Mouse (Mus musculus): ENCODE results near the gene Socs7.

Socs7 gene

DNA sequence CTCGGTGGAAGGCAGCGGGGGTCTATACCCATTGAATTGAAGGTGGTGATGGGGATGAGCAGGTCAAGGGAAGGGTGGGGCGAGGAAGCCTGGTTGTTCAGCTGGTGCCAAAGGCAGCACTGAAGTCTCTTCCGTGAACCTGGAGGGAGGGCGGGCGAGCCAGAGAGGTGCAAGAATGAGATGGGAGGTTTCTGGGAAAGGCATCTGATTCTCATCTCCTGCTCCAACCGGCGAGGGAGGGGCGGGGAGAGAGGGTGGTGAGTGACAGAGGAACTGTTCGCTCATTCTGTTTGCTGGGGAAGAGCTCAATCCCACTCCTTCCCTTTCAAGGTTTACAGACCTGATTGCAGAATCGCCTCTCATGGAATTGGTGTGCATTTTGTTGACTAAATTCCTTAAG is 31.3 kb downstream of the Socs7 start:
- no peak for DNase-seq

DNA sequence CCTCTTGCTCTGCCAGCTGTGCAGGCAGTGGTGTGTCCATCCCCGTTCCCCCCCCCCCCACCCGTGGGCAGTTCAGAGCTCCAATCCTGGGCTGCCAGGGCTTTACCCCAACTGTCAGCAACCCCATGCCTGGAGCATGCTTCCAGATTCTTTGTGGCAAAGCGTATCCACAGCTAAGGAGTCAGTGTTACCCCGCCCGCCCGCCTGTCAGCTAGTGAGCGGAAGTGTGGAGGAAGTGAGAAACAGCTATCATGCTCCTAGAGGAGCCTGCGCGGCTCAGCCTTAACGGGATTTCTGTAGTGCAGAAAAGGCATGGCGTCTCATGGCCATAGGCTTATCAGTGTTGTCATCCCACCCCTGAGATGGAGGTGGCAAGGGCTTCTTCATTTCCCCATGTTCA is 31.8 kb downstream of the Socs7 start:
- DNase-seq, result peak; percentile 53

DNA sequence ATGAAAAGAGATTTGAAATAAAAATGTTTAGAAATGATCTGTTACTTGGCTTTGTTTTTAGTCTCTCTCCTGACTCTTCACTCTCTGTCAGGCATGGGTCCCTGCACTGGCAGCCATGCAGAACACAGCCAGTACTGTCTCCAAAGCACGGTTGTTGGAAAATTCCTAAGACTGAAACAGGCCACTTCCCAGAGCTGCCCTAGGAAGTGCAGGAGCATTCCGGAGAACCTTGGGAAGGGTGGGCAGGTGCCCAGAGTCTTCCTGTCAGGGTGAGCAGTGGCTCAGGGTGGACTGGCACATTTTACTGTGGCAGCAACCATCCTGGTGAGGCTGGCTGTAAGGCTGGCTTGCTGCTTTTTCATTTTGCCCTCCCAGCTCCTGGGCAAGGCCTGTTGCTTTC is 36.2 kb downstream of the Socs7 start:
- DNase-seq, result no peak

DNA sequence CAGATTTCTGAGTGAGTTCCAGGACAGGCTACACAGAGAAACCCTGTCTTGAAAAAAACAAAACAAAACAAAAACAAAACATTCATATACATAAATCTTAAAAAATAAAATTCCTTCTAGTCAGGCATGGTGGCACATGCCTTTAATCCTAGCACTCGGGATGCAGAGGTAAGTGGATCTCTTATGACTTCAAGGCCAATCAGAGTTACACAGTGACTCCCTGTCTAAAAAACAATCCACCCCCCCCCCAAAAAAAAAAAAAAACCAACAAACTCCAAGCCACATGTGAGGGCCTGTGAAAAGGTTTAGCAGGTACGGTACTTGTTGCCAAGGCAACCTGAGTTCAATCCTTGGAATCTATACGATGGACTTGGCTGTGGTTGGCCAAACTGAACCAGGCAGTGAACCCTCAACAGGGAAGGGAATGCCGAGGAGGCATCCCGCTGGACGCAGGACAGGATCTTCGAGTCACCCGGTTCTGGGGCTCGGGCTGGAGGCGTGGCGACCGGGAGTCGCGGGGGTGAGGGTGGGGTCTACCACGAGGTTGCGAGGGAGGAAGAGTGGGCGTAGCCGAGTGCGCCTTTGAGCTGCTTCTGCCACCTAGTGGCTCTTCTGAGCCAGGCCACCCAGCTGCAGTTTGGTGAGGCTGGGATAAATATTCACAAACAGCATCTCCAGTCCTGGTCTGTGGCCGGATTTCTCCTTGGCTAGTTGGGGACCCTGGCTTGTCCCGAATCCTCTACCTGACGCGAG is 37.8 kb downstream of the Socs7 start:
- peak; percentile 84 for DNase-seq

DNA sequence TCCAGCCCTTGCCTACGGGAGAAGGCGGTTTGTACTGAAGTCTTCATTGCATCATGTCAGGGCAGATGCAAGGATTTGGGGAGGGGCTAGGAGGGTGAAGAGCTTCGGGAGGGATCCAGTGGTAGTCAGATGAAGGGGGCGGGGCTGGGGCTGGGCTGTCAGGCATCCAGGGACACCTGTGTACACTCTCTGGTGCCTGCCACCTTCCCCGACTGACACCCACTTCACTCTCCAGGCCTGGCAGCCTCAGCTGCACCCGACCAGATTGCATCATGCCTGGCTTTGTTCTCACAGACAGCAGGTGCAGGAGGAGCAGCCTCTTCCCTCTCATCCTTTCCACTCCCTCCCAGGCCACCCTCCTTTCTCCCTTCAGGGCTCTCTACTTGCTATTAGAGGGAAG is 38.7 kb downstream of the Socs7 start:
- peak; percentile 80 for DNase-seq

DNA sequence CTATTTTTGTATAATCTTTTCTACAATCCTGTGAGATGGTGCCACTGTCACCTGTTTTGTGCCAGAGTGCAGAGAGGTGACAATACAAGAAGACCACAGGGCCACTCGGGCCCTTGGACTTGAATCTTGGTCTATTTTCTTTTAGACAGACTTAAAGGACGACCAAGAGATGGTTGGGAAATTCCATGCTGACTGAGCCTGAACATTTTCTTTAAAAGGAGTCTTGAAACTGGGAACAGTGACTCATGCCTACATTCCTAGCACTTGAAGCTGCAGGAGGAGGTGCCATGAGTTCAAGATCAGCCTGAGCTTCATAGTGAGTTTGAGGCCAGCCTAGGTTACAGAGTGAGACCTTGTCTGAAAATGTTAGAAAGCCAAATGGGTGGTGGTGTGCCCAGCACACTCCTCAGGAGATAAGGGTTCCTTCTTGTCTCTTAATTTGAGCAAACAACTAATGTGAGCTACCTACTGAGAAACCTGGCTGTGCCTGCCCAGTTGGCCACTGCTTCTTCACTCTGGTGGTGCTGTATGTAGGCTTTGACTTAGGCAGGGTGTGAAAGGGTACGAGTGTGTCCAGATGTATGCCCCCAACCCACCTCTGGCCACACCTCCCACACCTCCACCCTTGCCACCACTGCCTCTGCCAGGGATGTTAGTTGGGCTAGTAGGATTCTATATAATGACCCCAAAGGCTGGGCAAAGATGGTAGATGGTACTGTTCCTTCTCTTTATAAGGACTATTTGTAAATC is 39.5 kb downstream of the Socs7 start:
- no peak for DNase-seq

DNA sequence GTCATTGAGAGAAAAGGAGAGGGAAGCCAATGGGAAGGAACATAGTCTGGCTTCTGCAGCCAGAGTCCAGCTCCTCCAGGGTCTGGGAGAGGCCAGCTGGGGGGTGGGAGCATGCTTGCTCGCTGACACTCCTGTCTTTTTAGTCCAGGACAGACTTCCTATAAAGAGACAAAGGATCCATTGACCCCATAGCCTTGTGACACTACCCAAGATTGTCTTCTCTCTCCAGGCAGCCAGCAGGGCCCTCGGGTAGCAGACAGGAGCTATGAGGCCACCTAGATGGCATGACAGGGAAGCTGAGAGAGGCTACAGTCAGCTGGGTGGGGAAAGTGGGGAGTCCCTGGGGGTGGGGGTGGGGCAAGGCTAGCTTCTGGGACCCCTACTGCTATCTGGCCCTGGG is 40.4 kb downstream of the Socs7 start:
- no peak for DNase-seq

DNA sequence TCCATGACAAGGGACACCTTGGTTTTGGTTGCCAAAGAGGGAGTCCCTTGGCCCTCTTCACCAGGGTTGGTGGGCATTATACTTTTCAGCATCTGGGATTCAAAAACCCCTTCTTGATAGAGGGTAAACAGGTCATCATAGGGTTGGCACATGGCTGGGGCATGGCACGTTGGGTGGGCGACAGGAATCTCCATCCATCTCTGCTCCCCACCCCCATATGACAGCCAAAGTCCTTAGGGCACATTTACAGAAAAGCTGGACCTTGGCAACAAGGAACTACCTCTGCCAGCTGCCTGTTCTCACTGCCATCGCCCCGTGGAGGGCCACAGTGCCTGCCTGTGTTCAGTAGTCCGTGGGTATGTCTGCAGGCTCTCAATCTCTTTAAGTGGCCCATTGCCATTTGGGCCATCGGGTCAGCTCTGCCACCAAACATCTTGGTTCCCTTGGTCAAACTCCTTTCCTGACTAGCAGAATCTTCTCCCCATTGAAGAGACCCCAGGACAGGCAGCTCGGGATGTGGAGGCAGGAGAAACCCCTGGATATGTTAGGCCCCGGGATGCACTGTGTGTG is 41.3 kb downstream of the Socs7 start:
- DNase-seq, result no peak

DNA sequence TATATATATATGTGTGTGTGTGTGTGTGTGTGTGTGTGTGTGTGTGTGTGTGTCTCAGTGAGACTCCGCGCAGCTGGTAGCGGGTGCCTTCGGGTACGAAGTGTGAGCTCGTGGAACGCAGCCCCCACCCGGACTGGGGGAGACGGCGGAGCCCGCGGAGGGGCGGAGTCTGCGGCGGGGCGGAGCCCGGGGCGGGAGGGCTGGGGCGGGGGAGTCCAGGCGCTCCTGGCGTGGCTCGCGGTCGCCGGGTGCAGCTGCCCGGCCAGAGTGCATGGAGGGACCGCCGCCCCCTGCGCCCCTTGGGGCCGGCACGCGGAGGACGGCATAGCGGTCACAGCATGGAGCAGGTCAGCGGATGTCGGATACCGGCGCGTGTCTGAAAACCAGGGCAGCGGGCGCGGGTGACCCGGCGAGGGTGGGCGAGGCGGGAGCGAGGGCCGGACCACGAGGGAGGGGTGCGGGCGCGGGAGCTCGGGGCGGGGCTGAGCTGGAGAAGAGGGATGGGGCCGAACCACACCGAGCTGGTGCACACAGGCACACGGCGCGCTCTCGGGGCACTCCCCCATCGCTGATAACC is 41.9 kb downstream of the Socs7 start:
- DNase-seq, result peak; percentile 60

DNA sequence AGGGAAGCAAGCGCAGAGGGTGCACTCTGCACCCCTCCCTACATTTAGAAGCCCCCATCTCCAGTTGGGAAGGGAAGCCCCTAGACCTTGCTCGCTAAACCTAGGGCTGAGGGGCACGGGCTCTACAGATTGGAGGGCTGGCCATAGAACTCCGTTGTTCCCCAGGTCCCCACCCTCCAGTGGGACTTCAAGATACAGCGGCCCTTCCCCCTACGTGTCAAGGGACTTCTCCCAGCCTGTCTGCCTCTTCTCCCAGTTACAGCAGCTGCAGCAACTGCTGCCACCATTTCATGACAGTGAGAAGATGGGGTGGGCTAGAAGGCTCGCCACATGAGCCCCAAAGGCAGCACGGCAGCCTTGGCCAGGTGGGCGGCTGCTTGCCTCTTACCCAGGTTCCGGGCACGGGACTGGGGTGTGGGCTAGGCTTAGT is 42.4 kb downstream of the Socs7 start:
- DNase-seq, result no peak

DNA sequence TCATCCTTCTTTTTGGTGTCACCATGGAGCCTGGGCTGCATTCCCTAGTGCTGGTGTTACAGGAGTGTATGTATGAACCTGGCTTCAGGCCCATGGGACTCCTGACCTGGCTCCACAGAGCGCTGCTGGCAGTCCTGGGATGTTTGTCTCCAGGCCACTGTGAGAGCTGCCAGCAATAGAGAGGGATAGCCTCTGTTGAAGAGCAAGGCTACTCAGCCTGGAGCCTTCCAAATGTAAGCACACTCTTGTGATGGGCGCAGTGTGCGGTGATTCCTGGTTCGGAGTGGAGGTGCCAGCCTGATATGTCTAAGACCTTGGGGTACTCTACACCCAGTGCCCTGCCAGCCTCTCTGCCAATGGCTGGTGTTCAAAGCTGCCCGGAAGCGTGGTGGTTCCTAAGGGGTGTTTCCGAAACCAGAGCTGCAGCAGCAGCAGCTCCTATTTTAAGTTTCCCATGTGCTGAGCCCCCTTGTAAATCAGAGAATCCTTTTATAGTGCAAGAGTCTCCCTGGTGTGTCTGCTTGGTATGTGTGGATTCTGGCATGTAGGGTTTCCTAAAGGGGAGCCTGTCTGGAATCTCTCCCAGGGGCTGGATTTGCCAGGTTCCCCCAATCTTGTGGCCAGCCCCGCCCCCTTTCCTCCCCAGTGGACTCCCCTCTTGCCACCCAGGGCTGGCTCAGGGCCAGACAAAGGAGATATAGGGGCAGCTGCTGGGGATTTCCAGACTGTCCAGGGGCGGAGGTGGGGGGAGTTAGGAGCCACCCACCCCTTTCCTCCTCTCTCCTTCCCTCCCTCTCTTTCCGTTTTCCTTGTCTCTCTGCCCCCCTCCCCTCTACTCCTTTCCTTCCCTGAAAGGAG is 44.0 kb downstream of the Socs7 start:
- no peak for DNase-seq

DNA sequence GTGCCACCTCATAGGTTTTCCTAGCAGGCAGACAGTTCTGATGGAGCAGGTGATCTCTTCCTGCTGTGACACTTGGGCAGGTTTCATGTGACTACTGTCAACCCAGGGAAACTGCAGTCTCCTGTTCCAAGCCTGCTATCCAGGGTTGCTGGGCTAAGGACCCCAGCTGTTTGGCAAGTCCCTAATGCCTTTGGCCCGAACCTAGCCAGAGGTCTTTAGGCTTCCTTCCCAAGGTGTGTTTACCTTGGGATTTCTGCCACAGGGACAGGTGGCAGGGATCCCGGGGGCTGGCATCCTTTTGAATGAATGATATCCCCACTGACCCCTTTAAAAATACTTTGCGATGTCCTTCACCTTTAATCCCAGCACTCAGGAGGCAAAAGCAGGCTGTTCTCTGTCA is 45.1 kb downstream of the Socs7 start:
- no peak for DNase-seq

DNA sequence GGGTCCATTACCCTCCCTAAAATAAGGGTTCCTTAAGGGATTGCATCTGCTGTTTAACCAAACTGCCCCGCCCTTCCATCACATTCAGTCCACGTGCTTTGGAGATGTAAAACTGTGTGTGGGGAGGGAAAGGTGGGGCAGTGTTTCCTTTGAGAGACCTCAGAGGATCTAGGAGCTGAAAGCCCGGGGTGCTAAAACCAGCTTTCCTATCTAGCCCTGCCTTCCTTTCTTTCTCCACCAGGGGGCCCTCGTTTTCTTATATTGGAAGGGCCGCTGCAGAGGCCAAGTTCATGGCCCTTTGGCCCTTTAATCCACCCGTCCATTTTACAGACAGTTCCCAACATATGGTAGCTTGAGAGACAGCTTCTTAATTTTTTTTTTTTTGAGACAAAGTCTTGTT is 45.8 kb downstream of the Socs7 start:
- peak; percentile 82 for DNase-seq

DNA sequence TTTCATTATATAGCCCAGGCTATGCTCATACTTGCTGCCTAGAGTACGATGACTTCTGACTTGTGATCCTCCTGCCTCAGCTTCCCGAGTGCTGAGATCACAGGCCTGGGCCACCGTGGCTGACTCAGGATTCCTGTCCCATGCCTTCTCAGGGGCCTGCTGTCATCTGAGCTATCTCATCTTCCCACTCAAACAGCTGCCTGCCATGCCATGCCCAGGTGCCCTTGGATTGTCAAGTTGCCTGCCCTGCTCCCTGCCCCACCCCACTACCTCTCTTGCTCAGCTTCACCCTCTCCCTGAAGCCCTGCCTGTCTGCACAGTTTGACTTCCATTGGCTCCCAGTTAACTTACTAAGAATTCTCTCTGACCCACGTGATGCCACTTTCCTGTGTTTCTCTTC is 48.6 kb downstream of the Socs7 start:
- no peak for DNase-seq

DNA sequence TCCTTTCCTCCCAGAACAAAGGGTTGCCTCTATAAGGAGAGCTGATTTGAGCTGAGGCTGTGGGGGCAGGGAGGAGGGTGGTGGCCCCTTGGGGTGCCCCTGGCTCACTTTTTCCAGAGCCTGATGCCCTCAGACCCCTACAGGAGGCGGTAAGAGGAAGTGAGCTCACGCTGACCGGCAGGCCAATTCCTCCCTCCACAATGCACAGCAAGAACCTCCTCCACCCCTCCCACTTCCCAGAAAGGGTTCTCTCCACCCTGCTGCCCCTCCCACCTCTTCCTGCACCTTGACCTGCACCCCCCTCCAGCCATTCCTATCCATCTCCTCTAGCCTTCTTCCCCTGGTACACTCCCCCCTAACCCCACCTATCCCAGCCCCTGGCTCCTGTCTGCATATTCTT is 49.8 kb downstream of the Socs7 start:
- no peak for DNase-seq

DNA sequence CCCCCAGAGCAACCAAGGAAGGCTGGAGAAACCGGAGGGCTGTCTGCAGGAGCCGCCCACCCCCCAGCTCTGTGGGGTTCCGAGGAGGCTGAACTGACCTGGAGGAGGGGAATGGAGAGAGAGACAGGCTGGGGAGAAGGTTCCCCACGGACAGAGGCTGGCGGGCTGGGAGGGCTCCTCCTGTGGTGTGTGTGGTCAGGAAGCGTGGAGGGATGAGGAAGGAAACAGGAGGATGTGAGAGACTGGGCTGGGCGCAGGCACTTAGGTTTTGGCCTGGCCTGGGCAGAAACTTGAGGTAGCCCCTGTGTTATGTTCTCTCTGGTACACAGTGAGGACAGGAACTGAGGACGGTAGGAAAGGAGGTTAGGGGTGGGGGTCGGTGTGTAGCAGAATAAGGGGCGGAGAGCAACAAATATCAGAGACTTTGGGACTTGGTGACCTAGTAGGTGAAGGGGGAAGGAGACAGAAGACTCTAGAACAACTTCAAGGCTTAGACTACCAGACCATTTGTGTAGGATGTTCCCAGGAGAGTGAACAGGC is 50.5 kb downstream of the Socs7 start:
- DNase-seq, result no peak

DNA sequence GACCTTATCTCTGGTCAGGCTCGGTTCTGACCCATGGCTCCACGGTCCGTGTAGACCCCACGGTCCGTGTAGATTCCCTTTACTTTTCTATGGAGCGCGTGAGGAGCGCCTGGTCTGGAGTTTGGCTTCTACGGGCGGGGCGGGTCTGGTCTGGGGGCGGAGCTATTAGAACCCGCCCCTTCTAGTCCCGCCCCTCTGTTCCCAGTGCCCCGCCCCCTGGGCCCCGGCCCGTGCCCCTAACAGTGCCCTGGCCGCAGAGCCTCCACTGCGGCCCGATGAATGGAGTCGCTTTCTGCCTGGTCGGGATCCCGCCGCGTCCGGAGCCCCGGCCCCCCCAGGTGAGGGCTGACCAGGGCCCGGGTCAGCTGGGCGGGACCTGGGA is 53.0 kb downstream of the Socs7 start, which contains the start of gene Arhgap23:
Gene Arhgap23, plus strand, starts transcription at position 204 of the 382 bp plus-strand sequence.
- DNase-seq, result no peak

DNA sequence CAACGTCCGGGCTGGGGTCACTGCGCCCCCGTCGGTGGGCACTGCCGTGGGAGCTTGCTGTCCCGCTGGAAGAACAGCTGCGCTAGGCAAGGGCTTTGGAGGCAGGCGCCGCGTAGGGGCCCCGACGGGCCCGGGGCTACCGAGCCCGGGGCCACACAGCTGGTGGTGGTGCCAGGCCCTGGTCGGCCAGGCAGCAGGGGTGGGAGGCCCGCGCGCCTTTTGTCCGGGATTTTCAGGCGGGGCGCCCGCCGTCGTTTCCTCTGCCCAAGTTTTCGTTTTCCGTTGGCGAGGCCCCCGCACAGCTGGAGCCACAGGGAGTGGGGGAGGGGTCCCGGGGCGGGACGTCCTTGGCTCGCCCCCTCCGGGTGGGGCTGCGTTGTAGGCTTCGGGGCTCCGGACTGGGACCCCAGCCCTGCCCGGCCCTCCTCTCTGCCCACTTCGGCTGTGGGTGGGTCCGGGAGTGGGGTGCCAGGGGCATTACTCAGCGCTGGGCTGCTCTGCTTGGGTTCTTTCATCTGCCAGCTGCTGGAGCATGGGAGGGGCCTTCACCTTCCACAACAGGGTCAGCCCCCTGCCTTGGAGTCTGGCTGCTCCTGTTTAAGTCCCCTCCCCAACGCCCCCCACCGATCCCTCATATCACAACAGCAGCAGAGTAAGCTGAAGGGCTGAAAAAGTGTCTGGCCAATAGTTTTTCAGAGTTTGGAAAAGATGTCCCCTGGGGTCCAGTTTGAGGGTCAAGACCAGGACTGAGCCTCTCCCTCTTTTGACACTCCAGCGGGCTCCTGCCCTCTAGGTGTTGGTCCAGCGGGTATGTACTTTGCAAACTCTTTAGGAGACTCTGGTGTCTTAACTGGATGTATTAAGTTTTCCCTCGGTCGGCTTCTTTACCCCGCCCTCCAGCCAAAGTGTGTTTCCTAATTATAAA is 53.6 kb downstream of the Socs7 start:
- DNase-seq, result peak; percentile 78

DNA sequence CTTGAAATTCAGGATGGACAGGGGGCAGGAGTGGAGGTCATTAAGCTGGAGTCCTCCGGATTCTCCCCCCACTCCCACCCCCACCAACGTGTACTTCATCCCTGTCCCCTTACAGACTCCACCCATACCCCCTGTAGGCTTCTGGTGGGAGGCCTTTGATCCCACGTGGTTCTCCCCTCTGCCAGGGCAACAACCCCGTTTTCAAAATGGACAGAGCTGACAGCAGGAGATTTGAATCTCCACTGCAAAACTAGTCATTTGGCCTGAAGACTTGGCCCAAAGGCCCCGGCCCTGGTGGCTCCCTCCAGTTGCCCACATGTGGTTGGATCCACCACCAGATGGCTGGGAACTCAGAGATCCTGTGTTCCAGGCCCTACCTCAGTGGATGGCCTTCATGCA is 54.3 kb downstream of the Socs7 start:
- DNase-seq, result no peak

DNA sequence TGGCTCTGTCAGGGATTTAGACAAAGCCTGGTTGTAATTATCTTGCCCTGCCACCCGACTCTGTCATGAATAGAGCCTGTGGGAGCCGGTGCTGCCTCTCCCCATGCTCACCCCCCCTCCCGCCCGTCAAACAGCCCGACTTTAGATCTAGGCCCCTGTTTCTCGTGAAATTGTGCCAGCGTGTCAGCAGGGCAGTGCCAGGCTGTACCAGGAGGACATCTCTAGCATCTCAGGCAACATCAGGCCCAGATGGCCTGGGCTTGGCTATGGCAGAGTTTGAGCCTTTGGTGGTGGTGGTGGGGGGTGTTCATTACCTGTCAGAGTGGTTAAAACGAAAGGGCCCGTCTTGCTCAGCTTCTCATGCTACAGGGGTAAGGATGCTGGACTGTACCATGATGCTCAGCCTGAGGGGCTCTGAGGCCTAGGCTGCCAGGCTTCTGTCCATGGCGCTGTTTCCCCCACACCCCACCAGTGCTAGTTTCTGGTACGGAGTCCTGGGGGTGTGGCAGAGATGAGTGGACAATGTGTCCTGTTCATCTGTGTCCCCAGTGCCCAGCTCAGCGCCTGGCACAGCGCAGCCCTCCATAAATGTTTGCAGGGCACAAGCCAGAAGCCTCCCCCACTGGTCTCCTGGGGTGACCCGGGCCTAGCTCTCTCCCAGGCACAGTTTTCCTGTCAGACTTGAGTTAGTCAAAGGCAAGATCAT is 56.6 kb downstream of the Socs7 start:
- peak; percentile 90 for DNase-seq

DNA sequence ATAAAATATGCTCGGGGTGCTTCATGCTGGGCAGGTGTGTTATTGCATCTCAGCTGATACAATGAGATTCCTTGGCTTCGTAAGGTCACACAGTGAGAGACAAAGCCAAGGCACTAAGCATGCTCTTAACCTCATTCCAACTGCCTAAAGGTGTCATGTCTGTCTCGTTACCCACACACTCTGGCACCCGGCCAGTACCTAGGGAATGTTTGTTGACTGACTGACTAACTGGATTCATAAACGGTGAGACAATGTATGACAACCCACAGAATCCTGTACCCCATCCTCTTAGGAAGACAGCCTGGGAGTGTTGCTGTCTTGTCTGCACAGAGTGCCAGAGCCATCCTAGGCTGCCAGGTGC is 57.2 kb downstream of the Socs7 start:
- no peak for DNase-seq
